Mouse (Mus musculus) urinary bladder, postnatal 36 days (tissue): ENCODE data around the gene Ripor2.

Experiments
- DNase-seq, 2 experiments: peaks; one replicate each; pipeline ENCODE4 v3.0.0; 2022; ENCODE audit warnings: low spot score in 2 of 2, mixed read lengths in 1 of 2

Gene Ripor2

GRCm38 (mm10) chr13:24646324-24646723 is 64.3 kb downstream of the Ripor2 start:
- DNase-seq = no peak

GRCm38 (mm10) chr13:24647444-24647843 is 65.5 kb downstream of the Ripor2 start:
- DNase-seq = no peak

GRCm38 (mm10) chr13:24648027-24648426 is 66.0 kb downstream of the Ripor2 start:
- no peak for DNase-seq

GRCm38 (mm10) chr13:24648668-24649067 is 66.7 kb downstream of the Ripor2 start:
- no peak for DNase-seq

- no peak for DNase-seq
Observed at GRCm38 (mm10) chr13:24649099-24649498, 67.1 kb downstream of the Ripor2 start.

- no peak for DNase-seq
Observed at GRCm38 (mm10) chr13:24651018-24651417, 69.0 kb downstream of the Ripor2 start.

GRCm38 (mm10) chr13:24654919-24655635 is 73.1 kb downstream of the Ripor2 start:
- DNase-seq = no peak

- no peak for DNase-seq
Observed at GRCm38 (mm10) chr13:24656719-24657497, 74.9 kb downstream of the Ripor2 start.

GRCm38 (mm10) chr13:24666763-24667162 is 84.8 kb downstream of the Ripor2 start:
- no peak for DNase-seq

GRCm38 (mm10) chr13:24668556-24668955 is 86.6 kb downstream of the Ripor2 start:
- no peak for DNase-seq

GRCm38 (mm10) chr13:24670676-24671075 is 88.7 kb downstream of the Ripor2 start:
- DNase-seq = no peak

- peak; percentile 33 to 51 for DNase-seq
Observed at GRCm38 (mm10) chr13:24679027-24679680, 97.2 kb downstream of the Ripor2 start.

GRCm38 (mm10) chr13:24680951-24681350 is 99.0 kb downstream of the Ripor2 start:
- DNase-seq = no peak

- no peak for DNase-seq
Observed at GRCm38 (mm10) chr13:24682346-24682745, 100.4 kb downstream of the Ripor2 start.

GRCm38 (mm10) chr13:24684503-24684902 is 102.5 kb downstream of the Ripor2 start:
- DNase-seq = no peak

- no peak for DNase-seq
Observed at GRCm38 (mm10) chr13:24685846-24686245, 103.9 kb downstream of the Ripor2 start.

- peak; percentile 69 to 78 for DNase-seq
Observed at GRCm38 (mm10) chr13:24686705-24687665, 105.0 kb downstream of the Ripor2 start.

GRCm38 (mm10) chr13:24693312-24693711 is 111.3 kb downstream of the Ripor2 start:
- no peak for DNase-seq

GRCm38 (mm10) chr13:24698746-24699145 is 116.8 kb downstream of the Ripor2 start:
- no peak for DNase-seq

- no peak for DNase-seq
Observed at GRCm38 (mm10) chr13:24702128-24702527, 120.1 kb downstream of the Ripor2 start.

GRCm38 (mm10) chr13:24709656-24710396 is 127.8 kb downstream of the Ripor2 start:
- DNase-seq = no peak
